Mouse (Mus musculus) embryo, embryonic 10.5 days (tissue): ENCODE data around the gene Fcgrt.
"Not testable (repeated sequence)": the region's sequence is repeated elsewhere in the genome, so short reads cannot be mapped to it uniquely, and the experiment has no call there.

Experiments
- DNase-seq: peaks from one replicate; pipeline ENCODE4 v3.0.0-alpha.2; 2015; ENCODE audit warnings: low spot score

Gene Fcgrt

DNA sequence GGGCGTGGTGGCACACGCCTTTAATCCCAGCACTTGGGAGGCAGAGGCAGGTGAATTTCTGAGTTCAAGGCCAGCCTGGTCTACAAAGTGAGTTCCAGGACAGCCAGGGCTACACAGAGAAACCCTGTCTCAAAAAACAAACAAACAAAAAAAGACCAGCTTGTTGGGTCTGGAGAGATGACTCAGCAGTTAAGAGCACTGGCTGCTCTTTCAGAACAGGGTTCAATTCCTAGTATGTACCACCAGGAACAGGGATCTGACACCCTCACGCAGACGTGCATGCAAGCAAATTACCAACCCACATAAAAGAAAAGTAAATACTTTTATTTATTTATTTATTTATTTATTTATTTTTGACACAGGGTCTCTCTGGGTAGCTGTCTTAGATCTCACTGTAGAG, 6.4 kb upstream of the Fcgrt start:
- not testable (repeated sequence) for DNase-seq

DNA sequence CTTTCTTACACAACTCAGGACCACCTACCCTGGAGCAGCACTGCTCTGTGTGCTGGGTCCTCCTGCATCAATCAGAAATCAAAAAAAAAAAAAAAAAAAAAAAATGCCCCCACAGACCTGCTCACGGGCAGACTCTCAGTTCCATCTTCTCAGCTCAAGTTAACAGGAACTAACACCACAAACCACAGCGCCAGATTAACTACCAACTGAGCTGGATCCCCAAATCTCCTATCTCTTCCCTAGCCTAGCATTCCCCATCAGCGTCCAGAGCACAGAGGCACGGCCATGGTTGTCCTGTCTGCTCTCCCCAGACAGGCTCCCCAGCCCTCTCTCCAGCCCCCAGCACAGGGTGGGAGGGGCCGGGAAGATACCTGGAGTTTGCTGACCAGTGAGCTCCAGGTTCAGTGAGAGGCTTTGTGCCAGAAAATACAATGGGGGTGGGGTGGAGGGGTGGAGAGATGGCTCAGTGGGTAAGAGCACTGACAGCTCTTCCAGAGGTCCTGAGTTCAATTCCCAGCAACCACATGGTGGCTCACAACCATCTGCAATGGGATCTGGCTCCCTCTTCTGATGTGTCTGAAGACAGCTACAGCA, 3.5 kb upstream of the Fcgrt start:
- DNase-seq: no peak

GRCm38 (mm10) chr7:45106441-45106840, 2.8 kb upstream of the Fcgrt start:
- peak; percentile 65 for DNase-seq

GRCm38 (mm10) chr7:45105491-45105890, 1.8 kb upstream of the Fcgrt start:
- DNase-seq: no peak

- no peak for DNase-seq
These were observed 1.3 kb upstream of the Fcgrt start for GRCm38 (mm10) chr7:45104941-45105340.

GRCm38 (mm10) chr7:45102940-45103585, 588 bp downstream of the Fcgrt start:
- DNase-seq: no peak

DNA sequence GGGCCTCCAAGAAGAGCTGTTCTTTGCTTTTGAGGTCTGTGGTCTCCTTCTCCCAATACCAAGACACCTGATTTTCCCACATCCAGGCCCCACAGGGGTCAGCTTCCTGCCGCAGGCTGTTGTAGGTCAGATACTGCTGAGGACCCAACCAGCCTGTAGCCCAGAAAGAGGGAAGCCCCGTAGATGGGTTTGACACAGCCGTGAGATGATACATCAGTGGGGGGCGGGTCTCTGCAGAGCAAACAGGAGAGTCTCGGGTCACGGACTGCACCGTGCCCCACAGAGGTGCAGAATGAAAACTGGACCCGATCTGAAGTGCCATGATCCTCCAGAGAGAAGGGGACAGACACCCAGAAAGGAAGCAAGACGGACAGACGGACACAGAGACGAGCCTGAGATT, 1.2 kb downstream of the Fcgrt start:
- DNase-seq: no peak

DNA sequence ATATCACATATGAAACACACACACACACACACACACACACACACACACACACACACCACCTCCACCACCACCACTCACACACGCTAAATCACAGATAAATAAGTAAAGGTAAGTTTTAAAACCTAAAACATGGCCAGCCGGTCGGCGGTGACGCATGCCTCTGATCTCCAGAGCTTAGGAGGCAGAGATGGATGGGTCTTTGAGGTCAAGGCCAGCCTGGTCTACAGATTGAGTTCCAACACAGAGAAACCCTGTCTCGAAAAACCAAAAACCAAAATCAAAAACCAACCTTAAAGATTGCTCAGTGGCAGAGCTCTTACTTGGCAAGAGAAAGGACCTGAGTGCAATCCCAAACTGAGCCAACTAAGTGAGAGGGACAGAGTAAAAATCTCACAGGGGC, 3.6 kb downstream of the Fcgrt start:
- DNase-seq: no peak

DNA sequence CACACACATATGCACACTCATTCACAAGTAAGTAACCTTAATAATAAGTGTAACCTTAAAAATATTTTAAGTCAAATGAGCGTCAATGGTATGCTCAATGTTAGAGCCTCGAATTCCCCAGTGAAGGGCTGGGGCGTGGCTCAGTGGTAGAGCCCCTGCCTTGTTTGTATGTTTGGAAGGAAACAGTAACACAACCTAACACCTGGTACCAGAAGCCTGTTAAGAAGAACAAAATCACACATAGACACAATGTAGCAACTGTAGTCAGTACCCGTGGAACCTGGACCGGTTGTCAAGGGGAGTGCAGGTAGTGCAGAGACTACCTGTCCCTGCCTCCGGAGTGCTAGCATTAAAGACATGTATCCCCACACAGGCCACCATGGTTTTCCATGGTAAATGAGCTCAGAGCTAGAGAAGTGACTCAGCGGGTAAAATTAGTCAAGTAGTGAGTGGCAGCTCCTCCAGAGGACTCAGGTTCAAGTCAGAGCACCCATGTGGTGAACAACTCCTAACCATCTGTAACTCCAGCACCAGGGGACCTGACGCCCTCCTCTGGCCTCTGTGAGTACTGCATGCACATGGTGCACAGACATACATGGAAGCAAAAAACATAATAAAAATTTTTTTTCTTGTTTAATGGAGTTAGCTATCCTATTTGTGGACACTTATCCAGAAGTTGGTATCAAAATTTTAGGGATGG, 5.0 kb downstream of the Fcgrt start:
- no peak for DNase-seq

DNA sequence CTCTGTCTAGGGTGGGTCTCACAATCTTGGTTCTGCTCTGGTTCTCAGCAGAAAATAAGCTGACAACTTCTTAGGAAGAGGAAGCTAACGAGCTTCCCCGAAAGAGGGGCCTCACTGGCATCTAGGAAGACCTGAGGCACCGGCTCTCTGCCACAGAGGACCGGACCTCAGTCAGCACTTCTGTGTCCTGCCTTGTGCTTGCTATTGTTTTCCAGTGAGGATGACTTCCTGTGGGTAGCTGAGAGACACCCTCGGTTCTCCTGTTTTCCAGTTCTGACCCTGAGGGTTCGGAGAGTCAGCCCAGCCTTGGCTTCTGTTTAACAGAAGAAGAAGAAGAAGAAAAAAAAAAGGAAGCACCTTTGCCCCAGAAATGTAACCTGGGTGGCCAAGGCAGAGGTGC, 6.2 kb downstream of the Fcgrt start:
- no peak for DNase-seq

DNA sequence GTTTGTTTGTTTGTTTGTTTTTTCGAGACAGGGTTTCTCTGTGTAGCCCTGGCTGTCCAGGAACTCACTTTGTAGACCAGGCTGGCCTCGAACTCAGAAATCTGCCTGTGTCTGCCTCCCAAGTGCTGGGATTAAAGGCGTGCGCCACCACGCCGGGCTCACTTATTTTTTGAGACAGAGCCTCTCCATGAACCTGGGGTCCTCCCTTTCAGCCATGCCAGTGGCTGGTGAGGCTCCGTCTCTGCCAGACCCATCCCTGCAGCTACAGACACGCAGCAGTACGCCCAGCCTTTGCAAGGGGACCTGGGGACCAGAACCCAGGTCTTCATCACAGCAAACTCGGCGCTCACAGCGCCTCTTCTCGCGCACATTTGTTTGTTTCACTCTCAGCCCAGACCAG, 7.7 kb downstream of the Fcgrt start:
- DNase-seq: not testable (repeated sequence)

- DNase-seq: no peak
These were observed 8.3 kb downstream of the Fcgrt start for GRCm38 (mm10) chr7:45095367-45095766.

DNA sequence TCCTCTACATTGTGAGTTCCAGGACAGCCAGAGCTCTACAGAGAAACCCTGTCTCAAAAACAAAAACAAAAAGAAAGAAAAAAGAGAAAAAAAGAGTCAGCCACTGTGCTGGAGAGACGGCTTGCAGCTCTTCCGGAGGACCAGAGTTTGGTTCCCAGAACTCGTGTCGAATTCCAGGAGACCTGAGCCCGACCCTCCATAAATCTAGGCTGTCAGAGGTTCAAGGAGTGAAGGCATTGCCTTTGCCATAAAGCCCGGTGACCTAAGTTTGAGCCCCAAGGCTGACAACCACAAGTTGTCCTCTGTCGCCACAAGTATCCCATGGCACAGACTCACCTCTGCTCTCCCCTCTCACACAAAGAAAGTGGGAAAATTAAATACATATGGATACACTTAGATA, 9.5 kb downstream of the Fcgrt start:
- peak; percentile 74 for DNase-seq

GRCm38 (mm10) chr7:45093516-45093905, 10.1 kb downstream of the Fcgrt start:
- peak; percentile 65 for DNase-seq

- DNase-seq: peak; percentile 60
These were observed 10.7 kb downstream of the Fcgrt start for GRCm38 (mm10) chr7:45092828-45093515.

DNA sequence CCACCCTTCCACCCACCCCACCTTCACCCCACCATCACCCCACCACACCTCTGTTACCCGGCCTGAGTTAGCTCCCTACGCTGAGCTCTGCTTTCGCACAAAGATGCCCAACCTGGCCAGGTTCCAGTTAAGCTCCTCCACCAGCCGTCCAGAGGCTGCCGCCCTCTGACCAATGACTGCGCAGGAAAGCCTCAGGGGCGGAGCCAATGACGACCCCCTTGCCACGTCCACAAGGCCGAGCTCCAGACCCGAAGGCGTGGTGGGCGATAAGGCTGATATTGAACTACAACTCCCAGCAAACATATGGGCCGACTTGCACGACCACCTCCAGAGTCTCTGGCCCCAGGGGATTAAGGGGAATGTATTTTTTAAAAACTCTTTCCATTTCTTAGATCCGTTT, 11.6 kb downstream of the Fcgrt start, which contains the start of gene Rcn3:
Rcn3 (minus strand) TSS at position 174 of the 400 bp plus-strand sequence.
- DNase-seq: peak; percentile 98

DNA sequence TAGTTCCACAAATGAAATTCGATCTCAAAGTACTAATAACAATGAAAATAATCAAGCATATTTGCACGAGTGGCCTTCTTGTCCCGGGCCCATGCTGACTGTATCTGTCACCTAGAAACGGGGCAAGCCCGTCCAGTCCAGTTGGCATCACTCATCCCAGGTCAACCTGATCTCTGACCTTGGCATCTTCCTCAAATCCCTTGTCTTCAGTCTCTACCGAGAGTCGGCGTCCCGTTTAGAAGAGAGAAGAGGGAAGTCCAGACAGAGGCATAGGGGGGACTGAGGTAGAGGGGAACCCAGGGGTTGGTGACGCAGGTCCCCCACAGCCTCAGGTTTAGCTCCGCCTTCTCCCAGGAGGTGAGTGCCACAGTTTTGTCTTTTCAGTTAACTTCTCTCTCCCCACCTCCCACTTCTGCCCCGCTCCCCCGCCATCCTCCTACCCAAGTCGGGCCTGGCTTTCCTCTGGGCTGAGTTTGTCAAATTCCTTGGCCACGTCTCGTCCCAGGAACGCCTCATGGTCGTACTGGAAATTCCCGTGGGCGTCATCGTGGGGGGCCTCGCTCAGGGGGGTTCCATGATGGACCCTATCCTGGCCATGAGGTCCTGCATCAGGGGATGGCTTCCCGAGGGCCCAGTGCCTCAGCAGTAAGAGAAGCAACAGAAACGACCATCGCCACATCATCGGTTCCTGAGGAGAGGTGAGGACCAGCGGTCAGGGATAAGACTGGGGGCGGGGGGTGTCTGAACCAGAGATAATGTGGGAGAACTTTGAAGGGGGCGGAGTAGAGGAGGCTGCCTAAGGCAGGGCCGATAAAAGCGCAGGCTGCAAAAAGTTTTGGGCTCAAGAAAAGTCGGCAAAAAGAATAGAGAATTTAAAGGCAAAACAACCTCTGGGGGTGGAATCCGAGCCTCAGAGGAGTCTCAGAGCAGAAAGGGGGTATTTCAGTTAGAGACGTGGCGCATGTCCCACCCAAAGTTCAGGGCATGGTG, 12.4 kb downstream of the Fcgrt start:
- peak; percentile 56 for DNase-seq

GRCm38 (mm10) chr7:45090251-45090977, 13.2 kb downstream of the Fcgrt start:
- DNase-seq: peak; percentile 10

- no peak for DNase-seq
These were observed 15.1 kb downstream of the Fcgrt start for GRCm38 (mm10) chr7:45088597-45088996.

DNA sequence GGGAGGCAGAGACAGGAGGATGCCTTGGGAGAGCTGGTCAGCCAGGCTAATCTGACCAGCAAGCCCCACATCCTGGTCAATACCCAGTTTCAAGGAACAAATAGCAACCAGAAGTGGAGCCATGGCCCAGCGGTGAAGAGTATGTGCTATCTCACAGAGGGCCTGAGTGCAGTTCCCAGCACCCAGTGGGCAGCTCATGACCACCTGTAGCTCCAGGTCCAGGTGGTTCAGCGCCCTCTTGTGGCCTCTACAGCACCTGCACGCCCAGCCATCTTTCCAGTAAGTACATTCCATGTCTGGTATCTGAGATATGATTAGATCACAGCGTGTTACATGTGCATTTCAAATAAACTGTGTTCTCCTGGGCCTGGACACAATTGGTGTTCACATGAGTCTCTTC, 17.6 kb downstream of the Fcgrt start:
- no peak for DNase-seq
